Mouse (Mus musculus): ENCODE measurements at regions not wholly inside any gene's neighbourhood (a gene's known extent, or its start where the extent isn't known, plus 50 kb on each side); places are given as distances from the start of the nearest gene placed in this dataset.

DNA sequence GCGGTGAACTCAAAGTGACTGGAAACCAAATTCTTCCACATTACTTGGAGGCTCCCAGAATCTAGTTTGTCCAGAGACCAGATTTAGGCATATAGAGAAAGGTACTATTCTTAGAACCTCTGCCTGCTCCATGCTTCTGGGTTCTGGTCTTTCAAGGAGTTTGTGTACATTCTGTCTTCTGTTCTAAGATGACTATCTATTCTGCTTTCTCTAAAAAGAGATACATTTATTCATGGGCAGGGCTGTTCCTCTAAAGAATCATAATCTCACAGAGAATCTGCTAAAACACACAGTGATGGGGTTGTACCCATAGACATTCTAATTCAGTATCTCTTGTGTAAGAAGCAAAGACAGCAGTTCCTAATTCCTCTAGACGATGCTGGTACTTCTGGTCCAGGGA, 417.7 kb downstream of the Atp23 start:
- no peak for DNase-seq

GRCm38 (mm10) chr10:126480382-126480781, 420.8 kb downstream of the Atp23 start:
- DNase-seq = no peak

DNA sequence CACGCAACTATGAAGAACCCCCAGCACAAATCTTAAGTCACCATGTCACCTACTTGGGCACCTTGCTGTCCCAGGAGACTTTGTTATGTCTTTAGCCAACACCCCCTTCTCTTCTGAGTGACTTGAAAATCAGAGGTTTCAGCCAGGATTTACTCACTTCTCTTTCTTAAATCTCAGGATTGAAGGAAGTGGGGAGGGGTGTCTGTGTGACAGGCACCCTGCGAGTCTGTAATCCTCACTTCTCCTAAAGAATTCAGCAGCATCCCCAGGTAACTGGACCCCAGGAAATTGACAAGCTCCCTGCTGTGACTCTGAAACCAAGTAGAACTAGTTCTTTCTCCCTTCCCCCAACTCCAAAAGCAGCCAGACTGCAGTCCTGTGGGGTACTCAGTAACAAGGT, 421.4 kb downstream of the Atp23 start:
- DNase-seq = no peak

DNA sequence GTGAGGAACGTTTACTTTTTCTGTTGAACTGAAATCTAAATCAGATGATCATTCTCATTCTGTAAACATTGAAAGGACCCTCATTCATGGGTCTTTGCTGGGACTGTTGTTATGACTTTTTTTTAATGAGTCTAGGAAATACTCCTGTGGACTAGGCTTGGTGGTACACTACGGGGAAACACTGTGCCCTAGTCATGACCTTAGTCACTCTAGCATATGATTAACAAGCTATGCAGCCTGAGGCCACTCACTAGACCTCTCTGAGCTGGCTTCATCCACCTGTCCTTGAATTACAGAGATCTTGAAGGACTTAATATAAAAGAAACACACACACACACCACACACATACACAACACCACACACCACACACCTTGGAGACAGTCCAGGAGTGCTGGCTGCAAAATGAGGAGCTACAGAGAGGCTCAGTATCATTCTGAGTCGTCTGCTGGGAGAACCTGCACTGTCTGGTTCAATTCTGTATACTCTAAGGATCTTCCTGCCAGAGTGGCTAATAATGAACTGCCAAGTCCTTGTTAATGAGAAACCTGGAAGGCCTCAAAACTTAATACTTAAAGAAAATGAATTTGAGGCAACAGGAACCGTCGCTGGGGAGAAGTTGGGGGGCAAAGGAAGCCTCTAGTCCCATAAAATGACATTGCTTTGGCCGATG, 428.0 kb downstream of the Atp23 start:
- DNase-seq = no peak

- DNase-seq = no peak
Observed at GRCm38 (mm10) chr10:126470838-126471491, 430.2 kb downstream of the Atp23 start.

DNA sequence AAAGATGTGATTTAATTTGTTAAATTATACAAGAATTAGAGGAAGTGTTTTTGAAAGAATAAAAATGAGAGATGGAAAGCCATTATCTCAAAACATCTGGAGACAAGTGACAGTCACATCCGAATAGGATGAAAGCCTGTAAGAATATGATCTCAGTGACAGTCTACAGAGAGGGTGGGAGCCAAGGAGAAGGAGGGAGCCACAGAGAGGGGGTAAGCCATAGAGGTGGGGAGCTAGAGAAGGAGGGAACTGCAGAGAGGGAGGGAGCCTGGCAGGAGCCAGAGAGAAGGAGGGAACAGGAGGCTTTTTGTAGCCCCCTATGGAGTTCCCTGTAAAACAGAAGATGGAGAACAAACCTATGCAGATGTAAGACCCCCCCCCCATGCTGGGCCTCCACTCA, 438.4 kb downstream of the Atp23 start:
- no peak for DNase-seq

- no peak for DNase-seq
Observed at GRCm38 (mm10) chr10:126458523-126458922, 442.6 kb downstream of the Atp23 start.

GRCm38 (mm10) chr10:126452757-126453528, 448.2 kb downstream of the Atp23 start:
- no peak for DNase-seq

GRCm38 (mm10) chr10:126452057-126452622, 449.0 kb downstream of the Atp23 start:
- no peak for DNase-seq

GRCm38 (mm10) chr10:126431222-126431621, 465.3 kb downstream of the Lrig3 start:
- DNase-seq = peak; percentile 10

GRCm38 (mm10) chr10:126430346-126430745, 464.4 kb downstream of the Lrig3 start:
- DNase-seq = no peak

GRCm38 (mm10) chr10:126429502-126429901, 463.5 kb downstream of the Lrig3 start:
- DNase-seq = no peak

- DNase-seq = no peak
Observed at GRCm38 (mm10) chr10:126422066-126422465, 456.1 kb downstream of the Lrig3 start.

DNA sequence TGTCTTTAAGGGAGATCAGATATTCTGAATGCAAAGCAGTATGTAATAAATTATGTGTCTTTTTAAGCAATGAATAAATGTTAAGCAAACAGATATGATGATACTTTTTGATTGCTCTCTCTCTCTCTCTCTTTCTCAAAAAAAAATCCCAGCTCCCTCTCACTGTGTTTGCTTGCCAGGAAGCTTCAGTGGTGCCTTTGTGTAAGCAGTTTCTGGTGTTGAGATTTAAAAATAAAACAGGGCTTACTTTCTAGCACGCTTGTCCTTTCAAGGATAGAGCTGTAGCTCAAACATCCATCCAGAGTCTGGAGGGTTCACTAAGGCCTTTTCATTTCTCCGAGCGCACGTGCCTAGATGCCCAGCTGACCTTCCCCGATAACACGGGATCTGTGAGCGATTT, 447.8 kb downstream of the Lrig3 start:
- no peak for DNase-seq

DNA sequence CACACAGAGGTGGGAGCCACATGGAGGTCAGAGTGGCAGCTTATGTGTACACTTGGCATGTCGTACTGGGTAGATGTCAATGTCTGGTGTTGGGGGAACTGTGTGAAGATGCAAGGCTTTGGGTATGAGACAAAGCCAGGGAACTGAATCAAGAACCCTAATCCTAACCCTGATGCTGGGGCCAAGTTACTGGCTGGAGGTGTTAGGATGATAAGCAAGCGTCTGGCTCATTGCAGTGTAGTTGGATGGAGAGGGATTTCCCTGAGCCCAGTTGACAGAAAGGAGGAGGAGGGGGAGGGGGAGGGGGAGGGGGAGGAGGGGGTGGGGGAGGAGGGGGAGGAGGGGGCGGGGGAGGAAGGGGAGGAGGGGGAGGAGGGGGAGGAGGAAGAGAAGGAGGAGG, 426.3 kb downstream of the Lrig3 start:
- no peak for DNase-seq

DNA sequence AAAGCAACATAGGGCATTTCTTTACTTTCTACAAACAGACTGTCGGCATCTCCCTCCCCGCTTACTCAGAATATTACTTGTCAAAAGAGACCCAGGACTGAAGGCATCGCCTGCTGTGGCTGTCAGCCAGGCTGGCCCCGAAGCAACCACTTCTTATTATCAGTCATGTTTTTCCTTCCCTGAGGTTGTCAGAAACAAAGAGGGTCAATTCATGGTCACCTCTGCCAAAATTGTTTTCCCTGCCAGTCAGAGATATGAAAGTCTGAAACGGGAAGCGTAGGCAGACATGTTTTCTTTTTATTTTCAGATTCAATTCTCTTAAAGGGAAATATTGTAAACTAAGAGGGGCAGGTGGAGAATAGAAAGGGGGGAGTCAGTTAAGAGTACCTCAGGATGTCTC, 425.8 kb downstream of the Lrig3 start:
- DNase-seq = no peak

DNA sequence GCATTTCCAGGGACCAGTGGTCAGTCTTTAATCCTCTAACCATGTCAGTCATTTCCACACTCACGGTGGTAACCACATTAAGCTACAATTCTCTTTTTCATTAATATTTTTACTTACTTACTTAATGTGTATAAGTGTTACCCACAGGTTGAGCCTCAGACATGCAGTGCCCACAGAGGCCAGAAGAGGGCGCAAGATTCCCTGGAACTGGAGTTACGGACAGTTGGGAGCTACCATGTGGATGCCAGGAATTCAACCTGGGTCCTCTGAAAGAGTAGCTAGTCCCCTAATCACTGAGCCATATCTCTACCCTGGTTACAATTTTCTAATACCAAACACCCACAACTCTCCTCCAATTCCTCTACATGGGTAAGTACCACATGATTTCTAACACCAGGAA, 420.5 kb downstream of the Lrig3 start:
- peak; percentile 6 for DNase-seq

GRCm38 (mm10) chr10:126385644-126386043, 419.7 kb downstream of the Lrig3 start:
- DNase-seq = no peak

GRCm38 (mm10) chr10:126380381-126380780, 414.4 kb downstream of the Lrig3 start:
- no peak for DNase-seq

- no peak for DNase-seq
Observed at GRCm38 (mm10) chr10:126379239-126379638, 413.3 kb downstream of the Lrig3 start.

DNA sequence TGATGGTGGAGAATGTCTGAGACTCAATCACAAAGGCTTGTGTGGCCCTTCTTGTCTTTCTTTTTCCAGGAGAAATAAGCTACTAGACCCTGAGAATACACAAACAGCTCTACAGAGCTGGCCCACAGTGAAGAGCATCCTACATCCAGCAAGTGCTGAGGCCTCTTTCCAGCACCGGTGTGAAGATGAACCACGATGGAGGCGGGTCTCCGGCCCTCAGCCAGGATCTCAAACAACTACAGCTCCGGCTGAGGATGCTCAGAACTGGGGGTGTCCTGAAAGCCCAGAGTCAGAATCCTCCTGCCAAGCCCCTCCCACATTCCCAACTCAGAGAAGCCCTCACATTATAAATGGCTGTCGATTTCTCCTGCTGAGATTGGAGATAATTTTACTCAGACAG, 407.9 kb downstream of the Lrig3 start:
- DNase-seq = no peak

DNA sequence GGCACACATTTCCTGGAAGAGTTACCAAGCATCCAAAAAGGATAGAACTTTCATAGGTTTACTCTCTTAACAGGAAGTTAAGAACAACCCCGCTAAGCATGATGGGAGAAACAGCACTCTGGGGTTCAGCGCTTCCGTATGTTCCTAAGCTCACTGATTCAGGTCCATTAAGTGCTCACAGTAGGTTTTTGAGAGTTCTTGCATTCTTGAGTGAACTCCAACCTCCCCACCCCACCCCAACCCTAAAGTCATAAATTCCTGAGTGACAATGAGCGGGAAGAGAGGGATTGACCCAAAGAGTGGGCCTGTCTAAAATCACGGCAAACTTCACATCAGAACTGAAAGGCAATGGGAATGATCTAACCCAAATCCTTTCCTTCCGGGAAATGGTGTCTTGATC, 405.9 kb downstream of the Lrig3 start:
- DNase-seq = no peak

DNA sequence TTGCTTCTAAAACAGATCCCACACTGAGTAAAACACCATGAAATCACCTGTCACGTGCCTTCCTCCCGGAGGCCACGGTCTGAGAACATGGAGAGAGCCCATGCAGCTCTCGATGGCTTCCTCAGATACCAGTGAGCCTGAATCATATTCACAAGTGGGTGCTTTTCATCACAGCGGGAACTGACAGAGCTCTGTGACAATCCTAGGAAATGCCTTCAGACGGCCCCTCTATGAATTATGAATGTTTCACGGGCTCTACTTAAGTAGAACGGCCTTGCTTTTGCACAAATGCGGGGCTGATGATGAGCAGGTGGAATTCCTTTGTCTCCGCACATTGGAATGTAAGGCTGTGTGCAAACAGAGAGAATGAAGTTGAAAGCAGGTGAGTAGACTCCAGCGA, 383.1 kb downstream of the Lrig3 start:
- DNase-seq = no peak
